Mouse (Mus musculus) mouse embryonic stem cell (cell line): ENCODE measurements around the gene Epb41l1.
"Not testable (repeated sequence)": the region's sequence is repeated elsewhere in the genome, so short reads cannot be mapped to it uniquely, and the experiment has no call there.

Source experiments
- in situ Hi-C, 2 experiments: fragments of 300-500 bp; cut with MboI; formaldehyde crosslinking; loops; 1 replicate in 1 of 2; 3 replicates in 1 of 2; pipeline ENCODE4 v1.14.3; 2019 to 2020; ENCODE audit warnings: low sequenced_read_pairs in 2 of 2, low pct_unique_long_range_greater_than_20kb in 1 of 2, mixed read lengths in 1 of 2; ENCODE audit not compliant: unreplicated experiment in 1 of 2

Gene Epb41l1

DNA sequence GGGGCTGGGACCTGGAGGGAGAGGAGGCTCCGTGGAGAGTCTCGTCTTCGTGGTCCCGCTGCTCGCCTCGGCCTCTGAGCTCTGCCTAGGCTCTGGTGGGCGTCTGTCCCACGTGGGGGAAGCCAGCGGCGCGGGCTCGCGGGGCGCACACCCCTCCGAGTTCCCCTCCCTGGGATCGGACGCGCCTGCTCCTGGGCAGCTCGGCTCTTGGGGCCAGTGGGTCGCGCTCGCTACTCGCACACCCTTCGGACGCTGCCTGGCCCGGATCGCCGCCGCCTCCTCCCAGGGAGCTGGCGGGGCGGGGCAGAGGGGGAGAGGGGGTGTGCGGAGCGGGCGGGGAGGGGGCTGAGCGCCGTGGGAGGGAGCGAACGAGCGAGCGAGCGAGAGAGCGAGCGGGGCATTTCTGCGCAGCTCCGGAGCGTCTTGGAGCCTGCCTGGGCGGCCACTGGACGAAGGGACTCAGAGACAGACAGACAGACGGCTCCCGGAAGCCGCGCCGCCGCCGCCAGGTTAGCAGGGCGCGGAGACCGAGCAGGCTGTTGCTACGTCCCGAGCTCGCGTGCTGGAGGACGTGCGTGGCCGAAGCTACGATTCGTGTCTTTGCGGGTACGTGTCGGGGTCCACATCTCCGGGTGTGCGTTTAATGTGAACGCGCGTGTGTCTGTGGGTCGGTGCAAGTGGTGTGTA, at the start of gene Epb41l1:
Epb41l1 (plus strand) TSS at position 216 of the 687 bp plus-strand sequence.
- in situ Hi-C loops, result no loop called here

DNA sequence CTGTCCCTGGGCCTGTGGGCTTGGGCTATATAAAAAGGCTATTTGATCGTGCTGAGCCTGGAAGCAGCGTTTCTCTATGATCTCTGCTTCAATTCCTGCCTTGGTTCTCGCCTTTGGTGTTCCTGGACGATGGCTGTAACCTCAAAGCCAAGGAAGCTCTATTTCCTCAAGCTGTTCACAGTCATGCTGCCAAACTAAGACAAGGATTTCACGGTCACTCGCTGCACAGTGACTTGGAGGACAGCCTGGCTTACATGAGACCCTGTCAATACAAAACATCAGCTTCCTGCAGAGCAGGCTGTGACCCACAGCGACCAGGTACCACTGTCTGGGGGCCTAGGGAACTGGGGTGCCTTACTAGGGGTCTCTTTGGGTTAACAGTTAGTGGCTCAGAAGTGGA, 43.8 kb upstream of the Epb41l1 start:
- in situ Hi-C loops, result no loop called here

DNA sequence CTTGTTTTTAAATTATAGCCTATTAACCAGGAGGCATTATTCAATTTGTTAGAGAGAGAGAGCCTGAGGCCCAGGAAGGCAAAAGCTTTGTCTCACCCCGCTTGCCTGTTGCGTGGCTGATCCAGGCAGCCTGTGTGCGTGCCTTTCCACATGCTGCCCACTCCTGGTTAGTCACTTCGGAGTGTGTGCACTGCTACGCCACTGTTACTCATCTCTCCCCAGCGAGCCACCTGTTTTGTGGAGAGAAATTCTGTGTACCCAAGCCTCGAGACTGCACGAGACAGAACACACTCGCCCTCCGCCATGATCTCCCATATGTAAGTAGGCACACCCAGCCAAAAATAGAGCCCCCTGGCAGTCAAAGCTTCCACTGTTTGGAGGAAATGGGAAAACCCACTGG, 40.8 kb upstream of the Epb41l1 start:
- in situ Hi-C loops, result no loop called here

DNA sequence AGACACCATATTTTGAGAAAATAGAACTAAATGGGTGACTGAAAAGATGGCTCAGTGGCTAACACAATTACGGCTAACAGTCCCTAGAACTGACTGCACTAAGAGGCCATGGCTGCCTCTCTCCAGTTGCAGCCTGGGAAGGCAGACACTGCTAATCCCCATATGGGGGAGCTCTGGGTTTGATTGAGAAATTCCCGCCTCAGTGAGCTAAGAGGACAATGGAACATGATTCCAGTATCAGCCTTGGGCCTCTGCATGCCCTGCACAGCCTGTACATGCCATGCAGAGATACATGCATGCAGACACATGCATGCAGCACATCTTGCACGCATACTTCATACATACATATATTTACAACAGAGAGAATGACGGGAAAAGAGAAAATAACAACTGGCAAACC, 39.4 kb upstream of the Epb41l1 start:
- in situ Hi-C loops, result no loop called here

DNA sequence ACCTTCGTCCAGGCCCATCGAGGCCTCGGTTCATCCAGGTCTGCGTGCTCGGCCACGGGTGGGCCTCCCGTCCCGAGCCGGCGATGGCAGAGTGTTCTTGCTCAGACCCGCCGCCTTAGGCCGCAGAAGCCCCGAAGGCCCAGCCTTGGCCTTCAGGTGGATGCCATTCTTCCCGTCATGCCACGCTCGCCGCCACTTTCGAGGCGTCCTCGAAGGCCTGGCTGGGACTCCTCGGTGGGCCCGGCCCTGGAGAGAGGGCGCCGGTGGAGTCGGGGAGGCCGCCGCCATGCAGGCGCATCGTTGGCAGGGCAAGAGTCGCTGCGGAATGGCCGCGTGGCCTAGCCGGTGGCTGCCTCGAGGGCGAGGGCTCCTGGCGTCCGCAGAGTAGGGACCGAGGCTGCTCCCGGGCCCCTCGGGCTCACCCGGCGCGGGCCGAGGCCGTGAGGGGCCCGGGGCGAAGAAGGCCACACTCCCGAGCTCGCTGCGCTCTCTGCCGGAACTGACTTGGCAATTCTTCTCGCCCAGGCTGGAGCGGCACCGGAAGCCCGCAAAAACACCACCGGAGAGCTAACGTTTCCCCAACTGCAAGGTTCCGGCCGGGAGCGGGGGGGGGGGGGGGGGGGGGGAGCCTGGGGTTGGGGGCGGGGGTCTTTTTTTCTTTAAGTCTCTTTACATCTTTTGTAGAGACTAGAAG, 28.1 kb upstream of the Epb41l1 start:
- in situ Hi-C loops, result not testable (repeated sequence)

DNA sequence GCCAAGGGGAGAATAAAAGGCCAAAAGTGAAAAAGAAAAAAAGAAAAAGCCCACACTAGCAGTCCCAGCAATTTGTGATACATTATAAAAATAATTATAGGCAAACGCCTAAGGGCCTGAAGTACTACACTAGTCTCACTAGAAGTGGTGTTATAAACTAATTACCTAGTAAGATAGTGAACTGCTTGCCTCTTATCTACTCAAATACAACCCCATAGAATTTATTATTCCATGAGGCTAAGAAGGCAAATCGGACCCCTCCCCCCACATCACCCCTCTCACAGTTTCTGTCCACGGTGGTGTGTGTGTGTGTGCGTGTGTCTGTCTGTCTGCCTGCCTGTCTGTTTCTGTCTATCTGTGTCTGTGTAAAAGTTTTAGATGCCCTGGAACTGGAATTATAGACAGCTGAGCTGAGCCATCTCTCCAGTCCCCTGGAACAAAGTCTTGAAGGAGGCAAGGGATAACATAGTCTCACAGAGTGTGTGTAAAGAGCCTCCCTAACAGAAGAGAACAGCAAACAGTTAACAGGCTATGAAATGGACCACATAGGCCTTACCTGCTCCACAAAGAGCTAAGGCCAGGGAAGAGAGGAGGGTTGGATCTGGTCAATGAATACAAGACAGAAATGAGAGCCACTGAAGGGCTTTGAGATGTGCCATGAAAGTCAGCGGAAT, 27.4 kb upstream of the Epb41l1 start:
- in situ Hi-C loops, result no loop called here

DNA sequence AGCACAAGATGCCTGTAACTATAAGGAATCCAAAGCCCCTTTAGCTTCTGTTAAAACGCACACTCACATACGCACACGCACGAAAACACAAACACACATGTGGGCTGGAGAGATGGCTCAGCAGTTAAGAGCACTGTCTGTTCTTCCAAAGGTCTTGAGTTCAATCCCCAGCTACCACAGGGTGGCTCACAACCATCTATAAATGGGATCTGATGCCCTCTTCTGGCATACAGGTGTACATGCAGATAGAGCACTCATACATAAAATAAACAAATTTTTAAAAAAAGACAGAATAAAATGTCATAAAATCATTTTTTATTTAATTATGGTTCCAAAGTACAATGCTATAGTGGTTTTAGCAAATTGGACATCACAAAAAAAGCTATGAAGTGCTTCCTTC, 26.4 kb upstream of the Epb41l1 start:
- in situ Hi-C loops, result no loop called here

DNA sequence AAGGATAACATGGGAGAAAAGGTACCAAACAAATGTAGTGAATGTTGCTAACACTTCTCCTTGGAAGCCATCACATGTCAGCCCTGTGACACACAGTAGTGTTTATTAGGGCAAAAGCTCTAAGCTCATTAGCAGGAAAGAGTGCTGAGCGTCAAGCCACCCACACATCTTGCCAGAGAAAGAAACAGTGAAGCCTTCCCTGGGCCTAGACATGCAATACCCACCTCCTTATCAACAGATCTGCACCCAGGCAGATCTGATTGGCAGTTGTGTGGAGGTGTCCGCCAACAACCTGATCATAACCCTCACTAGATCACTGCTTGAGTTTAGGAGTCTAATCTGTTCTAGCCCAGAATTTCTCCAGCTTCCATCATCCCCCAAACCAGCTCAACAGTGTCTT, 24.6 kb upstream of the Epb41l1 start:
- in situ Hi-C loops, result no loop called here

DNA sequence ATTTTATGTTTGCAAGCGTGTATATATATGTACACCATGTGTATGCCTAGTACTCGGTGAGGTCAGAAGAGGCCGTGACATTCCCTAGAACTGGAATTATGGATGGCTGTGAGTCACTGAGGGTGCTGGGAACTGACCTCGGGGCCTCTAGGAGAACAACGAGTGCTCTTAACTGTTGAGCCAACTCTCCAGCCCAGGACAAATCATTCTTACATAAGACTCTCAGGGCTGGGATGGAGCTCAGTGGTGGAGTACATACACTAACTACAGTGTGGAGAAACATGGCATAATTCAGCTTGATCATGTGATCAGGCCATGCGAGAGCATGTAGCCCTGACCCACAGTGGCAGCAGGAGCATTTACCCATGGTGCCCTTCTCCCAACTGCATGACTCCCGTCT, 22.7 kb upstream of the Epb41l1 start:
- in situ Hi-C loops, result no loop called here

DNA sequence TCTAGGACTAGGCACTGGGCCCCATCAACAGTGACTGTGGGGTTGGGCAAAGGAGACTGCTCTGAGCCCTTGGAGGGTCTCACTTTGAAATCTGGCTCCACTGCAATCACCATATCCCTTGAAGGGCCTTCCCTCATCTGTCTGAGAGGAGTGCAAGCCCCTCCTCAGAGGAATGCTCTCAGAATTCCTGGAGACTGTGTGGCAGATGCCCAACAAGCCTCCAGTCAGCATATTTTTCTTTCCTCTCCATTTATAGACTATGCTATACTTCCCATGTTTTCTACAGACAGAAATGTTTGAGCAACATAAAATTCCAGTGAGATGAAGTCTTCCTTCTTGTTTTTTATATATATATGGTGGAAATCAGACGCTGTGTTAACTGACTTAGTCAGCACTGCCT, 21.2 kb upstream of the Epb41l1 start:
- in situ Hi-C loops, result no loop called here

DNA sequence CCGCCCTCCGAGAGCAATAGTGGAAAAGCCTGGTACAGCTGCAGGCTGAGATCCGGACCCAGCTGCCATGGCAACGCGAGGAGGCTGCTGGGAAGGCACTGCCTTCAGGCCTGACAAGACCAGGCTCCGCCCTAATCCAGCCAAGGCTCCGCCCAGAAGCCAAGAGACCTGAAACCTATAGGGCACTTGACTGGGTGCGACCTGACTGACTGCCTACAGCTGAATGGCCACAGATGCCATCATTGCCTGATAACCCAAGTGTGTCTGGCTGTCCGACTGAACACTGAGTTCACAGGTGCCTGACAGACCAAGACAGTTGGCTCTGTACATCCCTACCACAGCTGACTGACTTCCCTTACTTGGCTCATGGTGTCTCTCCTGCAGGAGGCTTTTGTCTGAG, 19.4 kb upstream of the Epb41l1 start:
- in situ Hi-C loops, result loop anchor here in 1 of 2 experiments (5.0 kb wide), 1 partner anchor 61 kb away; no protein-coding TSS in a partner anchor

DNA sequence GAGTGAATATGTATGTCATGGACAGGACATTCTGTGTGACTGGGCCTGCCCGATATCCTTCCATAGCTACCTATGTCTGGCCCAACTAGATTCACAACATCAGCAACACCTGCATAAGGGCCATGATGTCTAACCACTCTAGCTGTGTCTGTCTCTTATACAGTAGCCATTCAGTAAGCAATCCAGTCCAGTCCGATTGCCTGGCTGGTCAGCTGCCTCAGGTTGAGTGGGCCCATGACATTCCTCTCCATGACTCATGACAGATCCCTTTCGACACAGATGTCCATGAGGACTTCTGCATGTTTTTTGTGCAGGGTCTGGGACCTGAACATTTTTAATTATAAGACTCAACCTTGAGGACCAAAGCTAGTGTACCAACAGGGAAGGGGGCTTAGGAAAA, 18.7 kb upstream of the Epb41l1 start:
- in situ Hi-C loops, result loop anchor here in 1 of 2 experiments (5.0 kb wide), 1 partner anchor 60 kb away; no protein-coding TSS in a partner anchor

DNA sequence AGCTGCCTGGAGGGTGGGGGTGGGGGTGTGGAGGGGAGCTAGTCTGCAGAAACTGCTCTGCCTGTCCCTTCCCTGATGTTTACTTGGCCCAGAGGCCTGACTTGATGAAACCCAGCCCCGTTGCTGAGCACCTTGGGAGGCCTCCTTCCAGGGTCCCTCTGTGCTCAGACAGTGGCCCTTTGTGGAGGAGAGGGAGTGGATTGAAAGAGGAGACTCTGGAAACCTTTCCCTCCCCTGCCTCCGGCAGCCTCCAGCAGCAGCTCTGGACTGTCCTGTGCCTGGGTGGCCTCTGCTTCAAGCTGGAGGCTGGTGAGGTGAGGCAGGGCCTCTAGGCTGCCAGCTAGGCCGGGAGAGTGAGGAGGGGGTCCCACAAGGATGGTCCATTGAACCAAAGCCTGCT, 13.7 kb upstream of the Epb41l1 start:
- in situ Hi-C loops, result no loop called here

DNA sequence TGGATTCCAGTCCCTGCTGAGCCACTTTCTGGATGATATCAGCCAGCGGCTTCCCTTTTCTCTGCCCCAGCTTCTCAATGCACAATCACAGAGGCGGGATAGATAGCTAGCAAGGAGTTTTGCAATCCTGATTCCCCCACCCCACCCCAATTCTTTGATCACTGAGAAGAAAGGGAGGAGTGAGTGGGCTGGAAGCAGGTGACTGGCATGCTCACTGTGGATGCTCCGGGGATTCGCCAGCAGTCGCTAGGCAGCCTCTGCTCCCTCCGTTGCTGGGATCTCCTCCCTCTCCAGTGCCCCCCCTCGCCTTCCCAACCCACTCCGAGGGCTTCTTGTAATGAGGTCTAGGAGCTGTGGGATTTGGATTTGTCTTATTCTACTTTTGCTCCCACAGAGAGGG, 12.5 kb upstream of the Epb41l1 start:
- in situ Hi-C loops, result no loop called here

DNA sequence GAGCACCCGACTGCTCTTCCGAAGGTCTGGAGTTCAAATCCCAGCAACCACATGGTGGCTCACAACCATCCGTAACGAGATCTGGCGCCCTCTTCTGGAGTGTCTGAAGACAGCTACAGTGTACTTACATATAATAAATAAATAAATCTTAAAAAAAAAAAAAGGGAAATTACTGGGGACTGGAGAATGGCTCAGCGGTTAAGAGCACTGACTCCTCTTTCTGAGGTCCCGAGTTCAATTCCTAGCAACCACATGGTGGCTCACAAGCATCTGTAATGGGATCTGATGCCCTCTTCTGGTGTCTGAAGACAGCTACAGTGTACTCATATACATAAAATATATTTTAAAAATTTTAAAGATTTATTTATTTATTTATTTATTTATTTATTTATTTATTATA, 9.4 kb upstream of the Epb41l1 start:
- in situ Hi-C loops, result loop anchor here in 1 of 2 experiments (10.0 kb wide), 1 partner anchor 53 kb away; no protein-coding TSS in a partner anchor

DNA sequence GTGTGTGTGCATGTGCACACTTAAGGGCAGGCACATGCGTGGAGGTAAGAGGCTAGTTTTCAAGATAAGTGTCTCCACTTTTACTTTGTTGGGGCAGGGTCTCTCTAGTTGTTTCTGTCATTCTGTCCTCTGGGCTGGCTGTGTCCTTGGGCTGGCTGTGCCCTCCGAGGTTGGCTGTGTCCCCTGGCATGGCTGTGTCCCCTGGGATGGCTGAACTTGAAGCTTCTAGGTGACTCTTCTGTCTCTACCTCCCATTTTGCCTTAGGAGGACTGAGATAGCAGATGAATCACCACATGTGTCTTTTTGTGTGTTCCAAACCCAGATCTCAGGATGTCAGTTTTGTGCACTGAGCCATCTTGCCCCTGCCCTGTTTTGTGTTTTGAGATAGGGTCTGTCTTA, 5.7 kb upstream of the Epb41l1 start:
- in situ Hi-C loops, result loop anchor here in 1 of 2 experiments (10.0 kb wide), 1 partner anchor 50 kb away; no protein-coding TSS in a partner anchor

DNA sequence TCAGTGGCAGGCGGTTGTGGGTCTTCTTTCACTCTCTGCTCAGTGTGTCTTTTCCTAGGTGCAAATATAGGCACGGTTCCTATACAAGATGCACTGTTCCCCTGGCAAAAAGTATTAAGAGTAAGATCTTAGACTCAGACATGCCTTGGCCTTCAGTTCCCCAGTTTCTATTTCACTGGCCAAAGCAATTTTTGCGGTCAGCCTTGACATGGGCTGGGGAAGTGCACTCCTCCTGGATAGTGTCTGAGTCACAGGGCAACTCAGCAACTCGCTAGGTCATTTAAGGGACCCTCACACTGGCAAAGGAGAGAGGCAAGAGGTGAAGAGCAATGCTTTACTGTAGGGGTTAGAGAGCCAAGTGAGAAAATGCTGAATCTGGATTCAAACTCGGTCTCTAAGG, 5.0 kb upstream of the Epb41l1 start:
- in situ Hi-C loops, result loop anchor here in 1 of 2 experiments (10.0 kb wide), 1 partner anchor 49 kb away; no protein-coding TSS in a partner anchor

DNA sequence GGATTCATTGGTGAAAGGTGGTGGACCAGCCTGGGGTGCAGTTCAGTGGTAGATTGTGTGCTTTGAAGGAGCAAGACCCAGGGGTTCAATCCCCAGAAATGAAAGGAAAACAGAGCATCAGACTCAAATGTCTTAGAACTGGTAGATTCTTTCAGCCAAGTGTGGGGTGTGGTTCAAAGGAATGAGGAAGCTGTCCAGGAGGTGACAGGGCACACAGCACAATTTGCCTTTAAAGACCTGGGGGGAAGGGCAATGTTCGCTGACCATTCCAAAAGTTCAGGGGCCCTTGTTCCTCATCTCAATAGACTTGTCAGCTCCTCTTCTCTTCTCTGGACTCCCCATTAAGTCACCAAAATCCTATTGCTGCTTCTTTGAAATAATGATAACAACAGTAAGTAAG, 3.5 kb upstream of the Epb41l1 start:
- in situ Hi-C loops, result loop anchor here in 1 of 2 experiments (10.0 kb wide), 1 partner anchor 48 kb away; no protein-coding TSS in a partner anchor

DNA sequence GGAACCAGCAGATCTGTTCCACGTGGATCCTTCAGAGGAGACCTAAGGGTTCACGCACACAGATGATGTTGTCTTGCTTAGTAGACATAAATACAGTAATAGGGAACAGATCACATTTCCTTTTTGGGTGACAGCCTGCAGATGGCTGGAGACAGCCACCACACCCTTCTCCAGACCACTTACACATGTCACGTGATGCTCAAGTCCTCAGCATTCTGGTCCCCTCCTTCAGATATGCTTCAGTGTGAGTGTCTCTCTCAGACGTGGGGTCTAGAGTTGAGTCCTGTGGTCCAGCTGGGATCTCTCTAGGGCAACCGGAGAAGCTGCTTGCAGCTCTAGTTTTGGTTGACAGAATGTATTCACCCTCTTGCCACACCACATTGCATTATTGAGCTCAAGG, 2.2 kb upstream of the Epb41l1 start:
- in situ Hi-C loops, result loop anchor here in 1 of 2 experiments (10.0 kb wide), 1 partner anchor 46 kb away; no protein-coding TSS in a partner anchor
